Mouse (Mus musculus) heart, adult 18-20 months (tissue): ENCODE measurements around the gene Dcst2. TPM values are rescaled to one million over a fixed set of nuclear protein-coding genes. Genes with fewer than 3 reads are reported as not detected.

ENCODE experiments used
- DNase-seq, 2 experiments: peaks; one replicate each; pipeline ENCODE4 v3.0.0; 2021 to 2022; ENCODE audit warnings: mixed read lengths in 1 of 2
- total RNA-seq, 2 experiments: library from RNA; stranded (reverse); gene quantifications; 2 replicates each; pipeline ENCODE4 v1.2.3; 2021

The Dcst2 gene
- total RNA-seq, 2 experiments from 2014 or later = not detected

DNA sequence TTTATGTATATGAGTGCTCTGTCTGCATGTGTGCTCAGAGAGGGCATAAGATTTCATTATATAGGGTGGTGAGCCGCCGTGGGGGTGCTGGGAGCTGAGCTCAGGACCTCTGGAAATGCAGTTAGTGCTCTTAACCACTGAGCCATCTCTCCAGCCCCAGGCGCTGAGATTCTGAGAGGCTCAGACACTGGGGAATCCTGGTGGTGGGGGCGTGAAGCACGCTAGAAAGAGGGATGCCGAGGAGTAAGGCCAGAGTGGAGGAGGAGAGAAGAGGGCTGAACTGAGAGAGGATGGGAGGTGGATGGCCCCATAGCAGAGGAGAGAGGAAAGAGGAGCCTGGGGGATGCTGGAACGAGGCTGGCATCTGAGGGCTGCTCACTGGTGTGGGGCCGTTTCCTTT, 2.9 kb downstream of the Dcst2 start:
- DNase-seq = no peak

DNA sequence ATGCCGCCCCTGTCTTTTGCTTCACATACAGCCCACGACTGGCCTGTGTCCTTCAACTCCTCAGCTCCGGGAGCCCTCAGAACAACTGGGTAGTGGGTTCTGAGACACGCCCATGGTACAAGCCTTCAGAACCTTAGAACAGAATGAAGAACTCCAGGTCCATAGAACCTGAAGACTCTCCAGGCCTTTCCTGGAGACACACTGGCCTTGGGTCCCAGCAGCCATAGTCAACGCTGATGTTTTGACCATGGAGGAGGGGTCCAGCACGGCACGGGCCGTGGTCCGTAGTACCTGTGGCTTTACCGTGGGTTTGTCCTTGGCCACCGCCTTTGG, 3.3 kb downstream of the Dcst2 start, which contains the start of gene Dcst1:
Gene Dcst1 (minus strand): TSS at position 101 of the 333 bp plus-strand sequence.
- no peak for DNase-seq

- DNase-seq = peak in 1 of 2 experiments; percentile 23
Observed at GRCm38 (mm10) chr3:89365486-89366414, 4.0 kb downstream of the Dcst2 start.

DNA sequence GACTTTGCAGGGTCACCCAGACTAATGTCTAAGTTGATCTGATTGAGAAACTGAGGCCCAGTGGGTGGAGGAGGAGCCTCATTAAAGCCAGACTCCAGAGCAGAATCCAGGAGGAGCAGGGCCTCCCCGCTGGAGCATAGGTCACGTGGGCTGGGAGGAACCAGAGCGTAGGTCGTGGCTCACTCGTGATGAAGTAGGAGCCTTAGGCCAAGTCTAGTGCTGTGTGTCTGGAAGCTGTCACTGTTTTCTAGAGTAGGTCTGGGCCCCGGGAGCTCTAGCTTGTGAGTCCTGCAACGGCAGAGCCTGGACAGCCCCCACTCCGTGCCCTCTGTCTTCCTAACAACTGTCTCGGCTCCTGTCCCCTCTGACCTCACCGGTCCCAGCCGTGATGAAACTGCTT, 5.6 kb downstream of the Dcst2 start:
- DNase-seq = no peak

DNA sequence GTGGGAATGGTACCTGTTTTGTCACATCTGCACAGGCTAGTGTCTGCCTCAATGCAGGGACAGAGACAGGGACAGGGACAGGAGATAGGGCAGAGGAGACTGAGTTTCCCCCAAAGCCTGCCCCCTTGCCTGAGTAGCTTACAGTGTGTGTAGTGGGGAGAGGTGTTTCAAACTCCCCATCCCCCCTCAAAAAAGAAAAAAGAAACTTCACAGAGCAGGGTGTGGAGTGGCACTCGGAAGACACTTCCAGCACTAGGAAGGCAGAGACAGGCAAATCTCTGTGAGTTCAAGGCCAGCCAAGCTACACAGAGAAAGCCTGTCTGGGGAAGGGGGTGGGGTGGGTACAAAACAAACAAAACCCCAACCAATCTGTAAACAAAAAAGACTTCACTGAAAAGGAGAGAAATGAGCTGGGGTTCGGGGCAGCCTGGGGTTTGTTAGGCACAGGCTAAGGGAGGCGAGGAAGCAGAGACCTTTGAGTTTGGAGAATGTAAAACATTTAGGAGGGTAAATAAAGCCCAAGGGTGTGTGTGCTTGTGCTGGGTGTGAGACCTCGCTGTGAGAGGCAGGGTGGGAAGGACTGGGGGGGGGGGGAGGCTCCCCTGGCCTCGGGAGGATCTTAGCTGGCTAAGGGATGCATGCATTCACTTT, 11.9 kb downstream of the Dcst2 start:
- no peak for DNase-seq

GRCm38 (mm10) chr3:89377831-89378230, 16.1 kb downstream of the Dcst2 start:
- no peak for DNase-seq

- DNase-seq = peak; percentile 83 to 90
Observed at GRCm38 (mm10) chr3:89378394-89379067, 16.8 kb downstream of the Dcst2 start.

- no peak for DNase-seq
Observed at GRCm38 (mm10) chr3:89379388-89380131, 17.8 kb downstream of the Dcst2 start.

DNA sequence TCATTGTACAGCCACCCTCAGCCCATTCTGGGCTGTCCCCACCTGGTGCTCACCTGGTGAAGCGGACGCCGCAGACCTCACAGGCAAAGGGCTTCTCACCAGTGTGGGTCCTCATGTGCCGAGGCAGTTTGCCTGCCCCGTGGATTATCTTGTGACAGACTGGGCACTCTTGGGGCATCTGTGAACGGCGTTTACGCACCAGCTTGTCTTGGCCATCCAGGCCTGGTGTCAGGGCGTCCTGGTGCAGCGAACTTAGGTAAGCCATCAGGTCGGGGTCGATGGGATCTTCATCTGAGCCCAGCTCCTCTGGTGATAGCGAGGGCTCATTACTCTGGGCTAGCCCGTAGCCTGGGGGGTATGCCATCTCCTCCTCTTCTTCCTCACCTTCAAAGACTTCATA, 18.5 kb downstream of the Dcst2 start:
- DNase-seq = no peak

DNA sequence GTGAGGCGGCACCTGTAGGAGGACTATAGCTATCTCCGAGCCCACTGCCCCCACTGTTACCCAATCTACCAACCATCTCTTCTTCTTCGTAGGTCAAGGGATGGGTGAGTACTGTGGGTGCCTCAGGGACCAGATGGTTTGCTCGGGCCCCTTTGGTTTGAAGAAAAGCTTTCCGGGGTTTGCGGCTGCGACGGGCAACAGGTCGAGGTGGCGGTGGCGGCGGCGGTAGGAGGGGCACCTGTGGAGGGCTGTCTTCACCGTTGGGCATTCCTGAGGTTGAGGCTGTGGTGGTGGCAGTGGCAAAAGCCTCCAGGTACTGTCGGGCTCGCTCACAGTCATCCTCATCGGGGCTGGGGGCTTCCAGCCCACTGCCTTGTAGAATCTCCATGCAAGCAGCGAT, 18.9 kb downstream of the Dcst2 start:
- no peak for DNase-seq

GRCm38 (mm10) chr3:89381233-89381632, 19.5 kb downstream of the Dcst2 start:
- DNase-seq = no peak

DNA sequence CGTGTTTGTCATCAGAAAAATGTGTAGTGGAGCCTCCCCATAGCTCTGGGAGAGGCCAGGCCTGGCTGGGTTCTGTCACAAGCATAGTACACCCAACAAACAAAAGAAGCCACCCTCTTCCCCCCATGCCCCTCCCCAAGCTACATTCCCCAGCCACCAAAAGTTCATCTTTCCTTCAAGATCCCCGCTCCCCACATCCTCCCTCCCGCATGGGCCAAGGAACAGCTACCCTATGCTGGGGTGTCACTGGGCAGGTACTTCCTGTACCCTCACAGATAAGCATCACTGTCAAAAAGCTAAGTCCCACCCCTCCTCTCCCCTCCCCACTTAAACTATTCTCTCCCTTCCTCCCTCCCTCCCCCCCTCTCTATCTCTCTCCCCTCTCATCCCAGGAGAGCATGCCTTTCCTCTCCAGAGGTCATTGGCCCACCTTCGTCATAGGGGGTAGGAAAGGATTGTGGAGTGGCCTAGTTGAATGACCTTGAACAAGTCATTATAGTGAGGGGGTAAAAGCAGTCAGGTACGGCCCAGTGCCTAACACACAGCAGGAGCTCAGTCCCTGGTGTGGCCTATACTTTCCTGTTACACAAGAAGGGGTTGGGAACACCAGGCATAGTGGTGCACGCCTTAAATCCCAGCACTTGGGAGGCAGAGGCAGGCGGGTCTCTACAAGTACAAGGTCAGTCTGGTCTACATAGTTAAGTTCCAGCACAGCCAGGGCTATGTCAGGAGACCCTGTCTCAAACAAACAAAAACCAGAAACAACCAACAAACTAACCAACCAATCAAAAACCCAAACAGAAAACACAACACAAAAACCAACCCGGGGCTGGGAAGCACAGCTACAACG, 20.5 kb downstream of the Dcst2 start:
- DNase-seq = no peak

- no peak for DNase-seq
Observed at GRCm38 (mm10) chr3:89382950-89383349, 21.2 kb downstream of the Dcst2 start.

GRCm38 (mm10) chr3:89383651-89384255, 22.0 kb downstream of the Dcst2 start:
- DNase-seq = no peak

DNA sequence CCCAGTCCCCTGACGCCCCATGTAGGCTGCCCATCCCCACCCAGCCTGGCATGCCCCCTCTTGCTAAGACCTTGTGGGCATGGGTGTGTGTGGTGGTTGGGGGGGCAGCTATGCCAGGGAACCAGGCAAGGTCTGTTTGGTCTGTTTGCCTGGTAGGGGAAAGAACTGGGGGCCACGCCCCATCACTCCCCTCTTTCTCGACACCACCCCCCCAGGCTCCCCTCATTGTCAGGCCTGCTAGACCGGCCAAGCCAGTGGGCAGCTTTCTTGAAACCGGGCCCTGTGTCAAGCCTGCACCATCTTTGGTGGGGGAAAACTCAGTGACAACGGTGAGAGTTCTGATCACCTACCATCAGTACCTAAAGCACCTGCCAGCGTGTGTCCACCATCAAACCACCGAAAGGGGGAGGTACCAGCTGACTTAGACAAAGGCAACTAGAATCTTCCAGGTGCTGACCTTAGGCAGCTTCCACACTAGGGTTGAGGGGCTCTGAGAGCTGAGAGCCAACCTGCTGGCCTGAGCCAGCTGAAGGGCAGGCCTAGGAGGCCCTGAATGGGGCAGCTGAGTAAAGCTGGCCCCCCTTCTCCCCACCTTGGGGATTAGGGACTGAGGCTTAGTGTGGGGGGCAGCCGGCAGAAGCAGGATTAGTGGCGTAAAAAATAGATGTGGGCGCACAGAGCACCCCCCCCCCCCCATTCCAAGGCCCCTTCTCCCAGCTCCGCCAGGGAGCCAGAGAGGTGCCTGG, 22.7 kb downstream of the Dcst2 start:
- DNase-seq = no peak

DNA sequence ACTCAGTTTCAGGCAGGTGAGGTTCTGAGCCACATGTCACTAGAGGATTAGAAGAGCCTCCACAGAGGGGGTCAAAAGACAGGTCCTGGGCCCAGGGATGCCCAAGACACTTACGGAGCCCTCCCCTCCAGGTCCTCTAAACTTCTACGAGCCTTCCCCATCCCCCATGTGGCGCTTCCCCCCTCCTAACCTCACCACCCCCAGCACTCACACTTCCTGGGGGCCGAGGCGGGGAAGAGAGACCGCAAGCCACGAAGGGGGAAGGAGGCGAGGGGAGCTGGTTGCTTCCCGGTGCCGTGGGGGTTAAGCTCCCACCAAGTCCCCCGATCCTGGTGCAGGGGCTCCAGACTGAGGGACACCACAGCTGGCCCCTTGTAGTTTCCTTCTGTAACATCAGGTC, 23.7 kb downstream of the Dcst2 start:
- no peak for DNase-seq

DNA sequence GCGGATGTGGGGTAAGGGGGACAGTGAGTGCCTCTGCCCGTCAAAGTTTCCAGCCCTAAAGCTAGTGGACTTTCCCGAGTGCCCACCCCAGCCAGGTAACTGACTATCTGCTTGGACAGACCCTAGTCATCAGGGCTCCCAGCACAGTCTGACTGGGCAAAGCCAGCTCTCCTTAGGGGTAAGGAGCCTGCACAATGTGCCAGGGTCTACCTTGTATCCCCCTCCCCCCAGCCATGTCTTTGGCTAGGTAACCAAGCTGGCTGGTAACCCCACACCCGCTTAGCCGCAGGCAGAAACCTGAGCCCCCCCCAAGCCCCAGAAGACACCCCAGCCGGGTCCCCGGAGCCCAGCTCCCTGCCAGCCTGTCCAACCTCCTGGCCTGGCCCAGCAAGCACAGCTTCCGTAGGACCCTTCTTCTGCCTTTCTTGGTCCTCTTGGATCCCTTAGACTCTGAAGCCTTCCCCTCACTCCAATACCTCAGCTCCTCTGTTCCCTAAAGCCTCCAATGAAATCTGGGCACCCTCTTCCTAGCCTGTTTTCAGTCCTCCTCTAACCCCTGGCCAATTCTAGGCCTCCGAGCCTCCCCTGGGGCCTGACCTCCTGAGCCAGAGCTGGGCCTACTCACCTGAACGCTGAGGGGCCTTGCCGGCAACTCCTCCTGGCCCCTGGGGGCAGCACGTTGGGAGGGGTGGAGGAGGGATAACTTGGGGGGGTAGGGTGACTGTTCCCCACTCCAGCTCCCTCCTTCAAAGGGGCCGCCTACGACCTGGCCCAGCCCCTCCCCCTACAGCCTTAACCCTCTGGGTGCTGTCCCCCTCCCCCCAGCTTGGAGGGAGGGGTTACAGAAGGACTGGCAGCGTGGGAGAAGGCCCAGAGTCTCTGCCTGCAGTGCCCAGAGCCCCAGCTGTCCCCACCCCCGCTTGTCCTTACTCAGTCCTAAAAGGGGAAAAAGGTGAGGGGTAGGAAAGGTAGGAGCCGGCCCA, 25.0 kb downstream of the Dcst2 start:
- DNase-seq = no peak

DNA sequence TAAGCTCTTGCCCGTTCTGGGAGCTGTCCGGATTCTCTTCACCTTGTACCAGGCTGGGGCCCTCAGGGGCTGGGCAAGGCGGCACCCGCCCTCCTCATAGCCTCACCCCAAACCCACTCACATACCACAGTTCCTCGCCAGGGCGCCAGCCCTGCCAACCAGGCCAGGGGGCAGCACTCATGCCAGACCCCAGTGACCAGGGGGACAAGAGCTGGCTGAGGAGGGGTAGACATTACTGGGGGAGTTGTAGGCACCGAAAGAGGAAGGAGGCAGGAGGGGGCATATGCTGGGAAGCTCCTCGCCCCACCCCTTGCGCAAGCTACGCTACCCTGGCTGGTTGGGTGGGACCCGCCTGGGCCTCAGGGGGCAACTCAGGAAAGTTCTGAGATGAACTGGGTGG, 25.9 kb downstream of the Dcst2 start:
- peak; percentile 44 to 59 for DNase-seq
